Mouse (Mus musculus): ENCODE results near the gene Ttll10.
A peak's percentile ranks its signal among the peaks of the same experiment; 100 is the strongest.

Ttll10 gene

GRCm38 (mm10) chr4:156059261-156059660 lies at the start of gene Ttll10:
TSS of gene Ttll10 (minus strand) at chr4:156059414.
- no peak for DNase-seq (ENCODE audit: extremely low spot score)

GRCm38 (mm10) chr4:156103342-156103741 lies 44.1 kb upstream of the Ttll10 start:
- no peak for DNase-seq (ENCODE audit: extremely low spot score)

- no peak for DNase-seq (ENCODE audit: extremely low spot score)
These were observed 42.3 kb upstream of the Ttll10 start for GRCm38 (mm10) chr4:156101481-156101903.

DNA sequence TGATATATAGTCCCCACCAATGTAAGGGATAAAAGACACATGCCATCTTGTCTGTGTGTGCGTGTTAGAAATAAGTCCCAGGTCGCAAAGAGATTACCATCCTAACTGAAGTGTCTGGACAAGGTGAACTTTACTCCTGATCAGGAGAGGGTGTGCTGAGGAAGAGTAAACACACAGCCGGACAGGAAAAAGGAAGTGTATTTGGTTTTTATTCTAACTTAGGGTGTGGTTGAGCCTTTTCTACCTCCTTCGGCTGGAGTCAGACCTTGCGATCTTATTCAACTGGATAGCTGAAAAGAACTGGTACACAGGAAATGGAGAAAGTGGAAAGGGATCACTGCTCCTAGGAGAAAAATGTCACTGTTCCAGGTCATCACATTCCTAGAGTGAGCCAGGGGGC lies 41.3 kb upstream of the Ttll10 start:
- DNase-seq (ENCODE audit: extremely low spot score): no peak

GRCm38 (mm10) chr4:156099427-156099826 lies 40.2 kb upstream of the Ttll10 start:
- DNase-seq (ENCODE audit: extremely low spot score): no peak

DNA sequence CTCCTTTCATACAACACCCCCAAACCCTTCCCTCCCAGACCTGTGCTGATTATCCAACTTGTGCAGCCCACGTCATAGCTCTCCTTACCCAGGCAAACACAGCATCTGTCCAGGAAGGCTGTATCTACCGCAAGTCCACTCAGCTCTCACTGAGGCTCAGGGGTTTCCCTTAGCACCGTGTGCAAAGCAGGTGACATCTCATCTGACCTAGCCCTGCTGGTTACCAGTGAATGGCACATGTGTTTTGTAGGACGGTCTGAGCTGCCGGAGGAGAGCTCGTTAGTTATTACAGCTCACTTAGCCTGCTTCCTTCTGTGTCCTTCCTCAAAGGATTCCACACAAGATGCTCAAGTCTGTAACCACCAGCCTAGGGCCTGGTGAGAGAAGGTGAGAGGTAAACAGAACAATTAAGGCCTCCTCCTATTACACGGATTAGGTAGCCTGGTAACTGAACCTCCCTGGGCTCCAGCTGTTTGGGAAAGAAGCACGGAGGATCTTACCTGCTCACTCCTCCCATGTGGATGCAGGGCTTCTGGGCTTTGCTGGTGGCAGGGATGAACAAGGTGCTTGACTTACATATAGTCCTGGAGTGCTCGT lies 38.7 kb upstream of the Ttll10 start:
- DNase-seq (ENCODE audit: extremely low spot score): no peak

GRCm38 (mm10) chr4:156096191-156096590 lies 37.0 kb upstream of the Ttll10 start:
- DNase-seq (ENCODE audit: extremely low spot score): no peak

GRCm38 (mm10) chr4:156093758-156094157 lies 34.5 kb upstream of the Ttll10 start:
- DNase-seq (ENCODE audit: extremely low spot score): no peak

DNA sequence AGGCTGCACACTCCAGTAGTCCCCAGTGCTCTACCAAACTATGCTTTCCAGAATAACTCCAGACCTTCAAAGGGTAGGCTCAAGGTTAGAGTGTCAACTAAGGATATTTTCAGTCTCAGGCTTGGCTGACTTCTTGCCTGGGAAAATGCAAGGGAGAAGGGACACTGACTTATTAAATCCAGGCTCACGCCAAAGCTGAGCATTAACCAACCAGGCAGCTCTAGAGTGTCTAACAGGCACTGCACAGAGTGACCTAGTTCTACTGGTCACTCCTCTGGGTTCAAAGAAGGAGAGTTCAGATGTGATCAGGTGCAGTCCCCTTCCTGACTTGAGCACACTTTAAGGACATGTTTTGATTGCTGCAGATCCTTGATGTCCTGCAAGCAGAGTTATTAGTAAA lies 33.6 kb upstream of the Ttll10 start:
- DNase-seq (ENCODE audit: extremely low spot score): no peak

DNA sequence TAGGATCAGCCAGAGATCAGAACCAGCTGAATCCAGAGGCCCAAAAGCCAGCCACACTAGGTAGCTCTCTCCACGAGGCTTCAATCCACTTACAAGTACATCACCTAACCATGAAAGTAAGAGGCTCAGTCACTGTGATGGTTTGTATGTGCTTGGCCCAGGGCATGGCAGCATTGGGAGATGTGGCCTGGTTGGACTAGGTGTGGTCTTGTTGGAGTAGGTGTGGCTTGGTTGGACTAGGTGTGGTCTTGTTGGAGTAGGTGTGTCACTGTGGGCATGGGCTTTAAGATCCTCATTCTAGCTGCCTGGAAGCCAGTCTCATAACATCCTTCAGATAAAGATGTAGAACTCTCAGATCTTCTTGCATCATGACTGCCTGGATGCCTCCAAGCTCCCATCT lies 32.0 kb upstream of the Ttll10 start:
- DNase-seq (ENCODE audit: extremely low spot score): no peak

DNA sequence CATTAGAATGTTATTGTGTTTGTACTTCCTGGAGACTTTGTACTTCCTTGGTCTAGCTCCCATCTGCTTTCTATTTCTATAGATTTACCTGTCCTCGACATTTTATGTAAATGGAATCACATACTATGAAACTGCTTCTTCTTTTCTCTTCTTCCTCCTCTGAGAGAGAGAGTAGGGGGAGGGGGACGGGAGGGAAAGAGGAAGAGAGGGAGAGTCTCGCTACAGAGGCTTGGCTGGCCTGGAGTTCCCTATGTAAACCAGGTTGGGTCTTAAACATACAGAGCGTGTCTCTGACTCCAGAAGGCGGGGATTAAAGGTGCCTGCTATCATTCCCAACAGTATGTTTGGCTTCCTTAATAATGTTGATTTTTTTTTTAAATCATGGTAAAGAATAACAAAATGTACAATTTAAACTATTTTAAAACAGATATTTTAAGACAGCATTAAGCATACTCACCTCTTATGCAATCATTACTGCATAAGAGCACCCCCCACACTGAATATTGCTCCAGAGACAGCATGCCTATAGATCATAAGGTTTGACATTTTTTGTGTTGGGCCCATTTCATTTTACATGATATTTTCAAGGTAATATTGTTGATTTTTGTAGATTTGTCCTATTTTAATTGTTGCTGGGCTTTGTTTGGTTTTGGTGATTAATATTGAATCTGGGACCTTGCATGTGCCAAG lies 28.3 kb upstream of the Ttll10 start:
- DNase-seq (ENCODE audit: extremely low spot score): no peak

GRCm38 (mm10) chr4:156085256-156085655 lies 26.0 kb upstream of the Ttll10 start:
- DNase-seq (ENCODE audit: extremely low spot score): no peak

DNA sequence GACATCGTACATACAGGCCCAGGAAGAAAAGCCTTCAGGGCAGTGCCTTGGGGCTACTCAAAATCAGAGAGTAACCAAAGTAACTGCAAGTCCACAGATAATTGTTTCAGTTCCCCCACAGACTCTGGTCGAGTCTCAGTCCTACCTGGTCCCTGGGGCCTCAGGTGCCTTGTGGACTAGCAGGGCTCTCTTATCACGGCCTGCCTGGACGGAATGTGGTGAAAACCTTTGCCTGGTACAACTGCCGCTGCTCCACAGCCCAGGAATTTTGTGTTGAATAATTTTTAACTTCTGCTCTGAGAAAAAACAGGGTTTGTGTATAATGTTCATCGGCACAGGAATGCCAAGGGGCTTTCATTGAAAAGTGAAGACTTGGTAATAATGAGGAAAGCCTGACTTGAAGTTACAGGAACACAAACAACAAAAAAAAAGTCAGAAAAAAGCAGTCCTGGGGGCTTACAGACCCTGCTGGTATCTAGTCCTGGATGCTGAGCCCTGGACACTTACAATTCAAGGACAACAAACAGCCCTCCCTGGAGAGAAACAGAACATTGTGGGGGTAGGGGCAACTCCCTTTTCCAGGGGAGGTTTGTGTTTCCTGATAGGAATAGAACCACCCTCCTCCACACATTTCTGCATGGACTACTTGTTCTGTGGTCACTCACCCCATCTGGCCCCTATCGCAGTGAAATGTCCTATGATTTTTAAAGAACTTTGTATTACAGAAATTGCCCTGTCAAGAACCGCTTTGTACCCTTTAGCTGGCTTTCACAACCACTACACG lies 25.1 kb upstream of the Ttll10 start:
- DNase-seq (ENCODE audit: extremely low spot score): no peak

DNA sequence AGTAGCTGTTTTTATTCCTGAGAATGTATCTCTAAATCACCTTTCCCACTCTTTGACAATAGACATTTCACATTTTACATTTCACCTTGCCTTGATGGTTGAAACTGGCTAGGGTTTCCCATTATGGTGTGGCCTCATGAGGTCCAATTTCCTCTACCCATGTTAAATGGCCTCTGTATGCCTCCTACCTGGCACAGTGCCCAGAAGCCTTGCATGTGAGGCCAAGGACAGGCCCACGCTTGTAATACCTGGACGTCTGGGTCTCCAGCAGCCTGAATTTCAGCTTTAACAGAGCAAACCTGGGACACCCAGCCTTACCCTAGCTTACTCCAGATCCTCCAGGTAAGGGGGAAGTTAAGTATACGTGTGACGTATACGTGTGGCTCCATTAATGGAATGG lies 24.1 kb upstream of the Ttll10 start:
- no peak for DNase-seq (ENCODE audit: extremely low spot score)

GRCm38 (mm10) chr4:156082621-156083234 lies 23.5 kb upstream of the Ttll10 start:
- DNase-seq (ENCODE audit: extremely low spot score): no peak

DNA sequence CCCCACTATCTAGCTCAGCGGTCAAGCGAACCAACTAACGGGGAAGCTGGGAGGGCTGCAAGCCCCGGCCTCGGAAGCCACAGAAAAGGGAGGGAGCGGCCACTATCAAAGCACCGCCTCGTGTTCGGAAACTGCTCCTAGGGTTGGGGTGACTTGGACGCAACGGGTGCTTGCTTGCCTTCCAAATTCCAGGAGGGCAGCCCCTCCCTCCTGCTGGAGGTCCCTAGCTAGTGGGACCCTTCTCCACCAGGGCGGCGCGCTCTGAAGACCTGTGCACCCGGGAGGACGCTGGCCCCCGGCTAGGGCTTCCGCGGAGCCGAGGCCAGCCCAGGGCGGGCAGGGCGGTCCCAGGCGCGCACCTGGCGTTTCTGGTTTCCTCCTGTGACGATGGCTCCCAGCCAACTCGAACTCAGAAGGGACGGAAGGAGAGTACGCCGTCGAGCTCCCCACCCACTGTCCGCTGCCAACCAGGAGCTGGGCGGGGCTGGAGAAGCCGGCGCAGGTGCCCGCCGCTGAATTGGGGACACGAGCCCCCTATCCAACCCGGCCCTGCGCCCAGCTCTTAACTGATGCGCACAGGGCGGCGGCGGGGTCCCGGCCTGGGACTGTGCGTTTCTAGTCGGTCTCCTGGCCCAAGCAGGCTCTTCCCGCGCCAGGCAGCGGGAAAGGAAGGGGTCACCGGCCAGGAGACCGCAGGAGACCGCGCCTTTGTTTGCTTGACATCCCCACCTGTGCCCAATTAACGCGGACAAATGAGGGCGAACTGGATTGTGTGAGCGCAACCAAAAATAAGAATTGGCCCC lies 18.5 kb upstream of the Ttll10 start:
- DNase-seq (ENCODE audit: extremely low spot score): peak; percentile 48

- no peak for DNase-seq (ENCODE audit: extremely low spot score)
These were observed 17.7 kb upstream of the Ttll10 start for GRCm38 (mm10) chr4:156076911-156077382.

GRCm38 (mm10) chr4:156070716-156071115 lies 11.5 kb upstream of the Ttll10 start:
- DNase-seq (ENCODE audit: extremely low spot score): no peak

- DNase-seq (ENCODE audit: extremely low spot score): no peak
These were observed 11.1 kb upstream of the Ttll10 start for GRCm38 (mm10) chr4:156070276-156070675.

GRCm38 (mm10) chr4:156069701-156070100 lies 10.5 kb upstream of the Ttll10 start:
- no peak for DNase-seq (ENCODE audit: extremely low spot score)

- no peak for DNase-seq (ENCODE audit: extremely low spot score)
These were observed 8.2 kb upstream of the Ttll10 start for GRCm38 (mm10) chr4:156067256-156067949.
